8 mouse cellular contexts compared by ENCODE assay signal in genomic region chr1:134518677-134519076, GRCm38 (mm10). TPM values are rescaled to one million over a fixed set of nuclear protein-coding genes. Genes with fewer than 3 reads are reported as not detected.
DNase-seq lines count a peak whose midpoint lies in the region; ATAC-seq and TF ChIP-seq lines count a peak whose summit lies in the region.

No protein-coding gene starts in this region.

- peak; percentile 93 for TF ChIP-seq CTCF in cortical plate, adult 2 months (IDR thresholded peaks at IDR 0.05; ENCODE audit: extremely low read depth, insufficient read depth, low read length)

- no peak overlapping the region for H3K27ac ChIP-seq in neural tube, embryonic 15.5 days (replicated peaks)
- H3K27ac ChIP-seq in cortical plate, adult 2 months (ENCODE audit: insufficient read depth, low read length): no peak overlapping the region
- H3K27ac ChIP-seq in intestine, embryonic 16.5 days (ENCODE audit: low read length): no peak overlapping the region
- no peak overlapping the region for H3K27ac ChIP-seq in midbrain, embryonic 14.5 days (replicated peaks; ENCODE audit: low read depth, low read length)

- H3K4me2 ChIP-seq in neural tube, embryonic 15.5 days: no peak overlapping the region
- no peak overlapping the region for H3K4me2 ChIP-seq in intestine, embryonic 16.5 days (ENCODE audit: low read depth, low read length)
- no peak overlapping the region for H3K4me2 ChIP-seq in midbrain, embryonic 14.5 days (ENCODE audit: low read length)

- no peak; the same call in 1 of the 2 replicates for ATAC-seq in neural tube, embryonic 15.5 days (ENCODE audit: low FRiP score)
- peak; percentile 62 for ATAC-seq in intestine, embryonic 16.5 days
- ATAC-seq in midbrain, embryonic 14.5 days (ENCODE audit: low FRiP score, low TSS enrichment): no peak

- DNase-seq in neural tube, embryonic 10.5 days (ENCODE audit: extremely low spot score, low spot score): peak; percentile 51
- peak; percentile 82 for DNase-seq in gastrocnemius, postnatal 25 days
- peak; percentile 81 to 92 for DNase-seq in left cerebral cortex, postnatal 25 days (ENCODE audit: low spot score in 2 of 2)
- DNase-seq in midbrain, embryonic 14.5 days: peak; percentile 87
- peak; percentile 84 to 90 for DNase-seq in spleen, postnatal 4 days (ENCODE audit: low spot score in 2 of 2)

- H3K9ac ChIP-seq in neural tube, embryonic 15.5 days (replicated peaks): no peak overlapping the region
- no peak overlapping the region for H3K9ac ChIP-seq in intestine, embryonic 16.5 days (ENCODE audit: low read depth, low read length)
- no peak overlapping the region for H3K9ac ChIP-seq in midbrain, embryonic 14.5 days (replicated peaks; ENCODE audit: low read length)

- H3K4me1 ChIP-seq in neural tube, embryonic 15.5 days: peaks cover 2% of the 10 kb centered on the region
- no peaks in the 10 kb centered on the region for H3K4me1 ChIP-seq in cortical plate, adult 2 months (ENCODE audit: control insufficient read depth, insufficient read depth, low read length)
- H3K4me1 ChIP-seq in intestine, embryonic 16.5 days (ENCODE audit: control insufficient read depth, insufficient read depth, low read length): peaks cover 19% of the 10 kb centered on the region
- H3K4me1 ChIP-seq in midbrain, embryonic 14.5 days (ENCODE audit: control insufficient read depth, insufficient read depth, low read length): 0 out of 2 replicates have a peak, but pooled peaks cover 6% of the 10 kb centered on the region

- H3K4me3 ChIP-seq in neural tube, embryonic 15.5 days (replicated peaks): no peak overlapping the region
- no peak overlapping the region for H3K4me3 ChIP-seq in cortical plate, adult 2 months (ENCODE audit: insufficient read depth, low read length)
- H3K4me3 ChIP-seq in intestine, embryonic 16.5 days (ENCODE audit: low read length): no peak overlapping the region
- no peak overlapping the region for H3K4me3 ChIP-seq in midbrain, embryonic 14.5 days (replicated peaks; ENCODE audit: low read depth, low read length)

- no peak for TF ChIP-seq POLR2A in cortical plate, adult 2 months (IDR thresholded peaks at IDR 0.05; ENCODE audit: extremely low read depth, insufficient read depth, low read length)

- intact Hi-C loops in left cerebral cortex, postnatal 25 days (cut with DNase I): loop anchor here (5.0 kb wide), 1 partner anchor 69 kb away; no protein-coding TSS in a partner anchor

- H3K9me3 ChIP-seq in neural tube, embryonic 15.5 days (replicated peaks): no peaks in the 10 kb centered on the region
- H3K9me3 ChIP-seq in intestine, embryonic 16.5 days (ENCODE audit: control insufficient read depth, low read length): no peaks in the 10 kb centered on the region
- no peaks in the 10 kb centered on the region for H3K9me3 ChIP-seq in midbrain, embryonic 14.5 days (ENCODE audit: control insufficient read depth, low read length)

- 14% methylated on average over 7 of the region's 7 CpGs for WGBS in neural tube, embryonic 15.5 days
- 8% methylated on average over 7 of the region's 7 CpGs for WGBS in intestine, embryonic 16.5 days
- WGBS in midbrain, embryonic 14.5 days: 15% methylated on average over 7 of the region's 7 CpGs

- peaks cover 8% of the 10 kb centered on the region for H3K27me3 ChIP-seq in neural tube, embryonic 15.5 days (replicated peaks)
- H3K27me3 ChIP-seq in intestine, embryonic 16.5 days (replicated peaks; ENCODE audit: control insufficient read depth, insufficient read depth, low read length): no peaks in the 10 kb centered on the region
- no peaks in the 10 kb centered on the region; the same call in 1 of the 2 replicates for H3K27me3 ChIP-seq in midbrain, embryonic 14.5 days (ENCODE audit: control insufficient read depth, insufficient read depth, low read length)

- no peaks in the 10 kb centered on the region for H3K36me3 ChIP-seq in neural tube, embryonic 15.5 days
- no peaks in the 10 kb centered on the region for H3K36me3 ChIP-seq in intestine, embryonic 16.5 days (ENCODE audit: control insufficient read depth, insufficient read depth, low read length)
- no peaks in the 10 kb centered on the region for H3K36me3 ChIP-seq in midbrain, embryonic 14.5 days (ENCODE audit: control insufficient read depth, insufficient read depth, low read length)

RNA-seq across cellular contexts. Expression of gene Rabif, which starts 24.2 kb away (rescaled TPM):
- 70.1 and 76.8 TPM in 2 replicates for polyA plus RNA-seq in neural tube, embryonic 15.5 days (2015; fragmentation: Nextera tagmentation; extraction: Ambion mirVana)
- polyA plus RNA-seq in cortical plate, adult 2 months (2012; rRNA removed): 28.7 TPM in 2 replicates
- 1 to 10 TPM; 5.7 to 6.6 TPM for total RNA-seq in gastrocnemius, postnatal 25 days (2021)
- polyA plus RNA-seq in intestine, embryonic 16.5 days (2015; fragmentation: Nextera tagmentation; extraction: Ambion mirVana): 37.6 and 41.2 TPM in 2 replicates
- 10 to 100 TPM; 30.6 to 31.8 TPM for total RNA-seq in left cerebral cortex, postnatal 25 days (2021)
- 69.4 and 75.3 TPM in 2 replicates for polyA plus RNA-seq in midbrain, embryonic 14.5 days (2014; fragmentation: Nextera tagmentation; extraction: Ambion mirVana)

RNA-seq across cellular contexts. Expression of gene Mgat4e, which starts 30.8 kb away (rescaled TPM):
- polyA plus RNA-seq in neural tube, embryonic 15.5 days (2015; fragmentation: Nextera tagmentation; extraction: Ambion mirVana): not detected in 2 replicates
- polyA plus RNA-seq in cortical plate, adult 2 months (2012; rRNA removed): 0.08 TPM in 1 of 2 replicates, not detected in the other
- total RNA-seq in gastrocnemius, postnatal 25 days (2021): not detected
- polyA plus RNA-seq in intestine, embryonic 16.5 days (2015; fragmentation: Nextera tagmentation; extraction: Ambion mirVana): not detected in 2 replicates
- total RNA-seq in left cerebral cortex, postnatal 25 days (2021): not detected
- not detected in 2 replicates for polyA plus RNA-seq in midbrain, embryonic 14.5 days (2014; fragmentation: Nextera tagmentation; extraction: Ambion mirVana)

RNA-seq across cellular contexts. Expression of gene Kdm5b, which starts 41.3 kb away (rescaled TPM):
- polyA plus RNA-seq in neural tube, embryonic 15.5 days (2015; fragmentation: Nextera tagmentation; extraction: Ambion mirVana): 59.0 and 59.5 TPM in 2 replicates
- 26.4 and 27.9 TPM in 2 replicates for polyA plus RNA-seq in cortical plate, adult 2 months (2012; rRNA removed)
- total RNA-seq in gastrocnemius, postnatal 25 days (2021): 10 to 100 TPM; 11.3 to 11.7 TPM
- 25.4 and 26.3 TPM in 2 replicates for polyA plus RNA-seq in intestine, embryonic 16.5 days (2015; fragmentation: Nextera tagmentation; extraction: Ambion mirVana)
- 10 to 100 TPM; 64.2 to 65.5 TPM for total RNA-seq in left cerebral cortex, postnatal 25 days (2021)
- polyA plus RNA-seq in midbrain, embryonic 14.5 days (2014; fragmentation: Nextera tagmentation; extraction: Ambion mirVana): 79.7 and 111 TPM in 2 replicates
